Mouse (Mus musculus): Measurements from ENCODE around the gene Gpr18.

DNA sequence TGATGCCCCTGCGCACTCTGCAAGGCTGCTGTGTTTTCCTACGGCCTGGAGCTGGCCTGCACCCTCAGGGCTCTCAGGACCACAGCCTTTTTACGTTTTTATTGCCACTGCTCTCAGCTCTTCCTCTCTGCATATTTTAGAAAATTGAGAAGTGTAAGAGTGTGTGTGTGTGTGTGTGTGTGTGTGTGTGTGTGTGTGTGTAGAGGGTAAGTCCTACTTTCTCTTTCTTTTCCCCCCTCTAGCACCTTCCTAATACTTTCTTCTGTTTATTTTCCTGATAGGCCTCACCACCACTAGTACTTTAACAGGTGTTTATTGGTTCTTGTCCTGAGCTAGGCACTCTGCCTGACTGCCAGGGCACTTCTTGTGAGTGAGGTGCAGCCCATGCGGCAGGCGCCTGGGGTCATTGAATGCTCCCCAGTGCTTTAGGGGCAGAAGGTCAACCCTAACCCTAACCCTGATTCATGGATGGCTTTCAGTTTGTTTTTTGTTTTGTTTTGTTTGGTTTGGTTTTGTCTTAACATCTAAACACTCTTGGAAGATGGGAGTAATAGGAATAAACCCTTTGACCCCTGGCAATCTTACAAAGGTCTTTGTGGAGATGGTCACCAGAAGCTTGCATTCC is 21.0 kb downstream of the Gpr18 start:
- TF ChIP-seq CTCF (IDR thresholded peaks at IDR 0.05; ENCODE audit: extremely low read depth, insufficient read depth, insufficient read length, insufficient replicate concordance) (no peak), POLR2A (IDR thresholded peaks at IDR 0.05; ENCODE audit: low read depth, low read length) (no peak)
